Mouse (Mus musculus): Measurements from ENCODE around the gene Grip1.

- TF ChIP-seq CTCF (IDR thresholded peaks at IDR 0.05; ENCODE audit: low read depth) (peak; percentile 65), EP300 (optimal IDR thresholded peaks at IDR 0.05) (no peak)
Observed at GRCm38 (mm10) chr10:119790507-119790906, 336.9 kb downstream of the Grip1 start.

Data from stomach, postnatal 0 days (tissue).